Mouse (Mus musculus): ENCODE data around the gene Slc12a7.

DNA sequence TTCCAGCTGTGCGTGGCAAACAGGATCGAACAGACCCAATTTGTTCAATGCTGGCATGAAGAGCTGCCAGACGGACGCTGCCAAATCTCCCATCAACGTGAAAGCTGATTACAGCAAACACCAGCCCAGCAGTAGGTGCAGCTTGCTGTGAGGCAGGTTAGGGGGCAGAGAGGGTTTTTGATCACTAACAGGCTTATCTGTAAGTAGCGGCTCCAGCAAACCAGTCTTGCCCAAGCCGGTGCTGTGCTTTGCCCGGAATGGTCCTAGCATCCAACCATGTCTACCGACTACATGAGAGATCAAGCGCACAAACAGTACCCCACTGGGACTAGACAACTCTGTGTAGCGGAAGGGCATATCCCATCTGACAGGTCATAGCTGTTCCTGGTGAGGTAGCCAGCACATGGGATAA lies 106.2 kb downstream of the Slc12a7 start:
- TF ChIP-seq CTCF (IDR thresholded peaks at IDR 0.05; ENCODE audit: low read depth) (no peak), EP300 (IDR thresholded peaks at IDR 0.05; ENCODE audit: low read depth) (no peak)
